Mouse (Mus musculus) kidney, adult 2 months (tissue): ENCODE results near the gene 2010300C02Rik. TPM values are rescaled to one million over a fixed set of nuclear protein-coding genes. Genes with fewer than 3 reads are reported as not detected.

ENCODE experiments used
- DNase-seq: peaks from one replicate; pipeline ENCODE4 v3.0.0; 2021
- H3K27ac ChIP-seq: fragments of 200-500 bp; 2 replicates; pipeline ENCODE4 v1.5.1; 2012; ENCODE audit warnings: low read depth, low read length, control low read depth, inconsistent platforms; ENCODE audit not compliant: insufficient read depth
- H3K27me3 ChIP-seq: fragments of 200-500 bp; replicated peaks from 2 replicates; pipeline ENCODE4 v1.6.1; 2012; ENCODE audit warnings: mild to moderate bottlenecking, moderate library complexity, low read length, inconsistent platforms; ENCODE audit not compliant: control insufficient read depth, insufficient read depth
- H3K36me3 ChIP-seq: fragments of 200-500 bp; 2 replicates; pipeline ENCODE4 v1.6.1; 2012; ENCODE audit warnings: mild to moderate bottlenecking, moderate library complexity, low read length, inconsistent platforms; ENCODE audit not compliant: control insufficient read depth, insufficient read depth
- H3K4me1 ChIP-seq: fragments of 200-500 bp; 2 replicates; pipeline ENCODE4 v1.6.1; 2011; ENCODE audit warnings: low read length; ENCODE audit not compliant: control insufficient read depth, insufficient read depth
- H3K4me3 ChIP-seq: fragments of 200-500 bp; 2 replicates; pipeline ENCODE4 v1.5.1; 2011; ENCODE audit warnings: mild to moderate bottlenecking, low read depth, low read length, control low read depth; ENCODE audit not compliant: insufficient read depth
- CTCF ChIP-seq: fragments of 200-500 bp; conservative IDR thresholded peaks from 2 replicates; pipeline ENCODE4 v1.5.1; 2011; ENCODE audit warnings: low read depth, mild to moderate bottlenecking, control low read depth, low read length, moderate library complexity, mixed read lengths; ENCODE audit not compliant: insufficient read depth, insufficient read length
- POLR2A ChIP-seq: fragments of 200-500 bp; IDR thresholded peaks from one replicate; pipeline ENCODE4 v1.6.1; 2011; ENCODE audit warnings: low read depth, low read length, control low read depth
- WGBS: fragments of 180-500 bp; shearing (Covaris S2); methylation state at CpG from one replicate; pipeline ENCODE4 v1.1.7; 2018; 5-methylcytosine and 5-hydroxymethylcytosine counted together
- polyA plus RNA-seq: library from polyadenylated mRNA; depleted of rRNA; stranded (reverse); fragments of >200 nt; gene quantifications from 2 replicates; pipeline ENCODE4 v1.2.3, GENCODE M21; 2012; rRNA removed

2010300C02Rik gene
- polyA plus RNA-seq, 1 experiment: 0.86 TPM

GRCm38 (mm10) chr1:37572528-37573272, 147.2 kb downstream of the 2010300C02Rik start:
- H3K27me3 ChIP-seq: no peaks in the 10 kb centered on the region
- 75% methylated on average over 10 of the region's 10 CpGs for WGBS

GRCm38 (mm10) chr1:37568379-37568778, 151.5 kb downstream of the 2010300C02Rik start:
- no peaks in the 10 kb centered on the region for H3K27me3 ChIP-seq
- no peaks in the 10 kb centered on the region for H3K36me3 ChIP-seq
- DNase-seq: no peak
- H3K27ac ChIP-seq: no peak overlapping the region
- TF ChIP-seq CTCF: no peak
- TF ChIP-seq POLR2A: no peak
- no peaks in the 10 kb centered on the region for H3K4me1 ChIP-seq
- H3K4me3 ChIP-seq: no peak overlapping the region
- 71% methylated on average over 1 of the region's 1 CpGs for WGBS

More at GRCm38 (mm10) chr1:37572528-37573272, 147.2 kb downstream of the 2010300C02Rik start:
- DNase-seq: no peak
- Histone ChIP-seq H3K4me1 (no peaks in the 10 kb centered on the region), H3K27ac (no peak overlapping the region), H3K4me3 (no peak overlapping the region), H3K36me3 (no peaks in the 10 kb centered on the region)
- no peak for TF ChIP-seq POLR2A
- no peak for TF ChIP-seq CTCF

GRCm38 (mm10) chr1:37566754-37567153, 153.1 kb downstream of the 2010300C02Rik start:
- no peak overlapping the region for H3K27ac ChIP-seq
- H3K4me3 ChIP-seq: no peak overlapping the region
- H3K4me1 ChIP-seq: no peaks in the 10 kb centered on the region
- DNase-seq: no peak
- no peaks in the 10 kb centered on the region for H3K27me3 ChIP-seq
- no peak for TF ChIP-seq POLR2A
- TF ChIP-seq CTCF: no peak
- no peaks in the 10 kb centered on the region for H3K36me3 ChIP-seq
- 38% methylated on average over 4 of the region's 4 CpGs for WGBS

GRCm38 (mm10) chr1:37566344-37566743, 153.5 kb downstream of the 2010300C02Rik start:
- H3K4me3 ChIP-seq: no peak overlapping the region
- H3K36me3 ChIP-seq: no peaks in the 10 kb centered on the region
- H3K27ac ChIP-seq: no peak overlapping the region
- H3K4me1 ChIP-seq: no peaks in the 10 kb centered on the region
- WGBS: 58% methylated on average over 2 of the region's 2 CpGs
- H3K27me3 ChIP-seq: no peaks in the 10 kb centered on the region
- no peak for DNase-seq
- TF ChIP-seq CTCF: no peak
- no peak for TF ChIP-seq POLR2A

- TF ChIP-seq CTCF (no peak), POLR2A (no peak)
- H3K4me1 ChIP-seq: no peaks in the 10 kb centered on the region
Measured at GRCm38 (mm10) chr1:37565396-37565795, 154.5 kb downstream of the 2010300C02Rik start.

GRCm38 (mm10) chr1:37561955-37562354, 157.9 kb downstream of the 2010300C02Rik start:
- H3K36me3 ChIP-seq: no peaks in the 10 kb centered on the region
- DNase-seq: peak; percentile 6
- TF ChIP-seq CTCF: no peak
- H3K4me3 ChIP-seq: no peak overlapping the region
- H3K4me1 ChIP-seq: no peaks in the 10 kb centered on the region
- no peak overlapping the region for H3K27ac ChIP-seq
- WGBS: 84% methylated on average over 3 of the region's 3 CpGs
- H3K27me3 ChIP-seq: no peaks in the 10 kb centered on the region

More at GRCm38 (mm10) chr1:37565396-37565795, 154.5 kb downstream of the 2010300C02Rik start:
- Histone ChIP-seq H3K36me3 (no peaks in the 10 kb centered on the region), H3K27ac (no peak overlapping the region), H3K27me3 (no peaks in the 10 kb centered on the region), H3K4me3 (no peak overlapping the region)
- WGBS: 45% methylated on average over 6 of the region's 6 CpGs
- DNase-seq: no peak

Other genes starting within 250 kb of the 2010300C02Rik start
- 12.8 and 12.9 TPM in 2 replicates for gene Mgat4a, start 179.1 kb downstream of the 2010300C02Rik start, polyA plus RNA-seq
- 0.71 and 0.72 TPM in 2 replicates for gene Tsga10, start 146.3 kb upstream of the 2010300C02Rik start, polyA plus RNA-seq
- gene Lipt1, start 151.7 kb upstream of the 2010300C02Rik start, polyA plus RNA-seq: 3.7 and 4.4 TPM in 2 replicates
- gene Mitd1, start 170.3 kb upstream of the 2010300C02Rik start, polyA plus RNA-seq: 3.9 and 6.2 TPM in 2 replicates
- 67.7 and 97.4 TPM in 2 replicates for gene Mrpl30, start 170.4 kb upstream of the 2010300C02Rik start, polyA plus RNA-seq
- not detected in 2 replicates for gene Lyg2, start 196.4 kb upstream of the 2010300C02Rik start, polyA plus RNA-seq
- not detected in 2 replicates for gene Lyg1, start 237.7 kb upstream of the 2010300C02Rik start, polyA plus RNA-seq